Mouse (Mus musculus) myocyte (in vitro differentiated cells): ENCODE measurements around the gene Kcnc1.

Experiments
- E2F4 ChIP-seq: IDR thresholded peaks from one replicate; pipeline ENCODE4 v1.6.1; 2011; ENCODE audit warnings: mild to moderate bottlenecking, control low read depth, moderate library complexity; ENCODE audit not compliant: insufficient read depth
- MAX ChIP-seq: IDR thresholded peaks from one replicate; pipeline ENCODE4 v1.6.1; 2011; ENCODE audit warnings: low read depth, mild to moderate bottlenecking, control low read depth
- POLR2A ChIP-seq: IDR thresholded peaks from one replicate; pipeline ENCODE4 v1.6.1; 2011; ENCODE audit warnings: low read depth, mild to moderate bottlenecking, control low read depth, moderate library complexity; ENCODE audit not compliant: insufficient read length
- TCF12 ChIP-seq: IDR thresholded peaks from one replicate; pipeline ENCODE4 v1.6.1; 2011; ENCODE audit warnings: mild to moderate bottlenecking, control low read depth; ENCODE audit not compliant: poor library complexity, insufficient read depth, severe bottlenecking

GRCm38 (mm10) chr7:46393718-46394511 is 2.4 kb upstream of the Kcnc1 start:
- TF ChIP-seq POLR2A (no peak), E2F4 (no peak), TCF12 (no peak), MAX (no peak)
